Mouse (Mus musculus) testis, adult 2 months (tissue): Measurements from ENCODE around the gene Tnfaip6. TPM values are rescaled to one million over a fixed set of nuclear protein-coding genes. Genes with fewer than 3 reads are reported as not detected.

Experiments
- H3K27ac ChIP-seq: fragments of 200-500 bp; 2 replicates; pipeline ENCODE4 v1.5.1; 2012; ENCODE audit warnings: low read depth, low read length; ENCODE audit not compliant: control insufficient read depth, insufficient read depth
- H3K27me3 ChIP-seq: fragments of 200-500 bp; 2 replicates; pipeline ENCODE4 v1.6.1; 2012; ENCODE audit warnings: mild to moderate bottlenecking, low read length, moderate library complexity; ENCODE audit not compliant: control insufficient read depth, insufficient read depth
- H3K36me3 ChIP-seq: fragments of 200-500 bp; 2 replicates; pipeline ENCODE4 v1.6.1; 2012; ENCODE audit warnings: mild to moderate bottlenecking, low read length; ENCODE audit not compliant: control insufficient read depth, insufficient read depth
- H3K4me1 ChIP-seq: fragments of 200-500 bp; 2 replicates; pipeline ENCODE4 v1.6.1; 2012; ENCODE audit warnings: low read length; ENCODE audit not compliant: control insufficient read depth, insufficient read depth
- H3K4me3 ChIP-seq: fragments of 200-500 bp; 2 replicates; pipeline ENCODE4 v1.5.1; 2012; ENCODE audit warnings: low read depth, mild to moderate bottlenecking, low read length, moderate library complexity, mixed read lengths; ENCODE audit not compliant: control insufficient read depth
- CTCF ChIP-seq: fragments of 200-500 bp; IDR thresholded peaks from 2 replicates; pipeline ENCODE4 v1.5.1; 2012; ENCODE audit warnings: low read depth, mild to moderate bottlenecking, inconsistent platforms, low read length, moderate library complexity; ENCODE audit not compliant: control insufficient read depth, insufficient read depth, insufficient replicate concordance
- POLR2A ChIP-seq: fragments of 200-500 bp; IDR thresholded peaks from 2 replicates; pipeline ENCODE4 v1.6.1; 2012; ENCODE audit warnings: low read depth, mild to moderate bottlenecking, inconsistent platforms, low read length, moderate library complexity; ENCODE audit not compliant: control insufficient read depth
- polyA plus RNA-seq: library from polyadenylated mRNA; depleted of rRNA; stranded (reverse); fragments of >200 nt; gene quantifications from 2 replicates; pipeline ENCODE4 v1.2.3, GENCODE M21; 2012

Tnfaip6 gene
- polyA plus RNA-seq, 1 experiment = 0.46 TPM

DNA sequence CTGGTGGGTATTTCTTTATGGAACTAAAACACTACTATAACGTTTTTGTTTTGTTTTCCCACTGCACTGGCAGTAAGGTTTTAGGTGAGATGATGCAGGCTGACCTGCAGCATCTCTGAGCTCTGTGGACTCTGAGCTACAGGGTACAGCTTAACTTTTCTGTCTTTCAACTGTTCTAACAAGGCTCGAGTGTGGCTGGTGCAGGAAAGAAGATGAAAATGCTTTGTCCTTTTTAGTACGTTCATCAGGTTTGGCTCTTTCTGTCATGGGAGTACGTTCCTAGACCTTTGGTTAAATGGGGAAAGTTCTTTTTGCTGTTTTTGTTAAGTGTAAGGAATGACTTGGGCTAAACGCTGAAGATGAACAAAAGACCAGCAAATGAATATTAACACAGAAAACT is 749 bp downstream of the Tnfaip6 start:
- H3K36me3 ChIP-seq = no peaks in the 10 kb centered on the region
- H3K27me3 ChIP-seq = no peaks in the 10 kb centered on the region
- no peak overlapping the region for H3K4me3 ChIP-seq
- H3K4me1 ChIP-seq = no peaks in the 10 kb centered on the region; the same call in 1 of the 2 replicates
- H3K27ac ChIP-seq = no peak overlapping the region
- no peak for TF ChIP-seq CTCF
- no peak for TF ChIP-seq POLR2A

DNA sequence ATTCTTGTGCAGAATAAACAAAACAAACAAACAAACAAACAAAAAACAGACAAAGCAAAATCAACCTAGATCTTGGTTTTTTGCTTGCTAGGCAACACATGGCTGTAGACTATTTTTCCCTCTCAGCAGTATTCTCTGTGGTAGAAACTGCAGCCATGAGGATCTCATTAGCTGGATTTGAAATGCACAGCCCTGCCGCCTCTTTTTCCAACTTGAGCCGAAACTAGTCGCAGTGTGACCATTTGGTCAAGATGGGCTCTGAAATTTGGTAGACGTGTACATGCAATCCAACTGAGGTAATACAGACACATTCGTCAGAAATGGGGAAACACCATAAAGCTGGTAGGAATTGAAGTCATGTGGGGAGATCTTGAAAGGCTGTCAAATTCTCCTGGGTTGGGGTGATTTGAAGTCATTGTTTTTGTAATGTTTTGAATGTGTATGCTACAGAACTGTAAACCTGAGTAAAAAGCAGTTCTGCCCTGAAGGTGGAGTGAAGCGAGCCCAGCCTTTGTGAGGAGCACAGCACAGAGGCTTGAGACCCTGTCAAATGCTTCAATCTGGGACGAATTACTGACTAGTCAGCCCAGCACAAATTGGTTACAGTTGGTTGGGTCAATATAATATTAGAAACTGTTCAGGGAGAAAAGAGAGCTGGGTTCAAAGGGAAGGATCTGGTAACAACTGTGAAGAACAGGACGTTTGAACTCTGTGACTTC is 1.4 kb downstream of the Tnfaip6 start:
- Histone ChIP-seq H3K36me3 (no peaks in the 10 kb centered on the region), H3K27me3 (no peaks in the 10 kb centered on the region), H3K27ac (no peak overlapping the region), H3K4me1 (no peaks in the 10 kb centered on the region; the same call in 1 of the 2 replicates), H3K4me3 (no peak overlapping the region)
- no peak for TF ChIP-seq POLR2A
- no peak for TF ChIP-seq CTCF

DNA sequence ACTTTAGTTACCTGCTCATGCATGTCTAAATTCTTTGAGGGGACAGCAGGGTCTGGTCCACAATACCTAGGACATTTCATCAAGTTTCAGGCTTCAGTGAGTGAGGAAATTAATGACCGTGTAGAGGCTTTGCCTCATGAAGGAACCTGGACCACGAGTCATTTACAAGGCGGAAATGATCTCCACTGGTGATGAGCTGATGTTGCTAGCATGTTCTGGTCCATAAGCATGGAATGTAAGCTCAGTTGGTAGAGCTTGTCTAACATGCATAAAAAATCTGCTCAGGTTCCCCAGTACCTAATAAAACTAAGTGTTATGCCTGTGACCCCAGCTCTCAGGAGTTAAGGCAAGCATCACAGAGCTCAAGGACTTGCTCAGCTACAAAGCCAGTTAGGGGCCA is 4.3 kb downstream of the Tnfaip6 start:
- Histone ChIP-seq H3K4me3 (no peak overlapping the region), H3K27ac (no peak overlapping the region), H3K4me1 (no peaks in the 10 kb centered on the region; the same call in 1 of the 2 replicates), H3K36me3 (no peaks in the 10 kb centered on the region), H3K27me3 (no peaks in the 10 kb centered on the region)
- TF ChIP-seq CTCF = no peak
- no peak for TF ChIP-seq POLR2A

DNA sequence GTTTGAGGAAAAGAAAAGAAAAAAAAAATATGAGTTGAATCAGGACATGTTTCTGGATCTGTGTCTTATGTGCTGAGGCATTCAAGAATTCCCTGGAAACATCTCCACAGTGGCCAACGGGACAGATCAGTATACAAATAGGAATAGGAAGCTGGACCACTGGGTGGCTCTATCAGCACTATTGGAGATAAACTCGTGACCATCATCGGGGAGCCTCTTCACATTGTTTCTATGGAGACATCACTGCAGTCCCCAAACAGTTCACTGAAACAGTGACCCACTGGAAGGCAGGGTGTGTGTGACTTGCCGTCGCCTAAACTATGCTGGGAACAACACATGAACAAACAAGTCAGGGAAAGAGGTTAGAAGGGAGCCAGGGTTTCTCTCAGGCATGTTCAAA is 4.9 kb downstream of the Tnfaip6 start:
- no peaks in the 10 kb centered on the region for H3K4me1 ChIP-seq
- TF ChIP-seq POLR2A = no peak
- no peak for TF ChIP-seq CTCF
- no peaks in the 10 kb centered on the region for H3K36me3 ChIP-seq
- H3K27ac ChIP-seq = no peak overlapping the region
- H3K4me3 ChIP-seq = no peak overlapping the region
- no peaks in the 10 kb centered on the region for H3K27me3 ChIP-seq

DNA sequence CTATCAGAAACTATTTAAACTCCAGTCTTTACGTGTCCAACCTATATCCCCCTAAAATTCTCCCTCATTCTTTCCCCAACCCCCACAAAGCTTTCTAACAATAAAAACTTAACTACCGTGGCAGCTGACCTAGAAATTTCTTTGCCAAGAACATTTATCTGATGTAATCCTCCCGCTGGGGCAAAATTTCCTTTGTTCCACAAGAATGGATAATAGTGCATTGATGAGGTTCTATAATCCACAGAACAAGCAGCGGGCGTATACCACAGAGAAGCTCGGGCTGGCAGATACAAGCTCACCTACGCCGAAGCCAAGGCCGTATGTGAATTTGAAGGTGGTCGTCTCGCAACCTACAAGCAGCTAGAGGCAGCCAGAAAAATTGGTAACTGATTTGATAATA is 5.7 kb downstream of the Tnfaip6 start:
- H3K27me3 ChIP-seq = no peaks in the 10 kb centered on the region
- no peak overlapping the region for H3K4me3 ChIP-seq
- no peak overlapping the region for H3K27ac ChIP-seq
- H3K4me1 ChIP-seq = no peaks in the 10 kb centered on the region
- TF ChIP-seq CTCF = no peak
- no peak for TF ChIP-seq POLR2A
- H3K36me3 ChIP-seq = no peaks in the 10 kb centered on the region

DNA sequence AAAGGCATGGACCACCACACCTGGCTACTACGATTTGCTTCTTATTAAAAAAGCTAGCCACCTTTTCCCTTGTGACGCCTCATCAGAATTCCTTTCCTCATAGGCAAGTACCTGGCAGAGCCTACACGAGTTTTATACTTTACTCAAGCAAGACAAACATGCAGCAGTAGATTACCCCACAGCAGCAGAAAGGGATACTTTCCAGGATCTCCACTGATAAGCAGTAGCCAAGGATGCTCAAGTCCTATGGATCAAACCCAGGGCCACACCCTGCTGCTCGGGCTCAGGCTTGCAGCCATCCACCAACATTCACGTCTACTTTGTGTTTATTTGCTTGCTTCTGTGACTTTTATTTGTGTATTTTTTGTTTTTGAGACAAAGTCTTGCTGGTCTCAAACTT is 8.2 kb downstream of the Tnfaip6 start:
- TF ChIP-seq POLR2A (no peak), CTCF (no peak)
- Histone ChIP-seq H3K4me3 (no peak overlapping the region), H3K36me3 (no peaks in the 10 kb centered on the region), H3K4me1 (no peaks in the 10 kb centered on the region), H3K27ac (0 out of 2 replicates have a peak overlapping the region, but pooled peaks have one; percentile 29), H3K27me3 (no peaks in the 10 kb centered on the region)

DNA sequence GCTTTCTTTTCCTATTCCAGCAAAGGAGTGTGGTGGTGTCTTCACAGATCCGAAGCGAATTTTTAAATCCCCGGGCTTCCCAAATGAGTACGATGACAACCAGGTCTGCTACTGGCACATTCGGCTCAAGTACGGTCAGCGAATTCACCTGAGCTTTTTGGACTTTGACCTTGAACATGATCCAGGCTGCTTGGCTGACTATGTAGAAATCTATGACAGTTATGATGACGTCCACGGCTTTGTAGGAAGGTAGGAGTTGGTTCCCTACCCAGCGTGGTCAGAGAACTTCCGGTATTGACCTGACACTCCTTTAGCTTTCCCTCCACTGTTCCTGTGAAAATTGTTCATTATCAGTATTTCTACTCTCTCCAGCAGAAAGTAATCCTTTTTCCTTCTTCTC is 13.0 kb downstream of the Tnfaip6 start:
- no peaks in the 10 kb centered on the region for H3K36me3 ChIP-seq

More for the DNA sequence above, 13.0 kb downstream of the Tnfaip6 start:
- no peak for TF ChIP-seq CTCF
- TF ChIP-seq POLR2A = no peak
- no peak overlapping the region for H3K4me3 ChIP-seq
- H3K27me3 ChIP-seq = no peaks in the 10 kb centered on the region
- no peaks in the 10 kb centered on the region for H3K4me1 ChIP-seq
- no peak overlapping the region for H3K27ac ChIP-seq
